Mouse (Mus musculus) heart, adult 11 months (tissue): ENCODE data around the gene Adamts5.

ENCODE experiments used
- DNase-seq: peaks from one replicate; pipeline ENCODE4 v3.0.0; 2022

The Adamts5 gene

GRCm38 (mm10) chr16:85819808-85820458, 81.7 kb downstream of the Adamts5 start:
- DNase-seq, result peak; percentile 78

GRCm38 (mm10) chr16:85814116-85814515, 87.5 kb downstream of the Adamts5 start:
- no peak for DNase-seq

- DNase-seq, result peak; percentile 92
These were observed 94.0 kb downstream of the Adamts5 start for GRCm38 (mm10) chr16:85807626-85808025.

- no peak for DNase-seq
These were observed 94.6 kb downstream of the Adamts5 start for GRCm38 (mm10) chr16:85807072-85807471.
